Mouse (Mus musculus): ENCODE measurements at regions not wholly inside any gene's neighbourhood (a gene's known extent, or its start where the extent isn't known, plus 50 kb on each side); places are given as distances from the start of the nearest gene placed in this dataset.

GRCm38 (mm10) chr16:46584502-46584901 lies 86.2 kb upstream of the Nectin3 start:
- DNase-seq (ENCODE audit: low spot score): no peak

GRCm38 (mm10) chr16:46581115-46581514 lies 82.8 kb upstream of the Nectin3 start:
- DNase-seq (ENCODE audit: low spot score): no peak

GRCm38 (mm10) chr16:46574221-46574620 lies 75.9 kb upstream of the Nectin3 start:
- DNase-seq (ENCODE audit: low spot score): no peak

- no peak for DNase-seq (ENCODE audit: low spot score)
Observed at GRCm38 (mm10) chr16:46567446-46567845, 69.1 kb upstream of the Nectin3 start.

- DNase-seq (ENCODE audit: low spot score): peak; percentile 6
Observed at GRCm38 (mm10) chr16:46566020-46566581, 67.8 kb upstream of the Nectin3 start.

- no peak for DNase-seq (ENCODE audit: low spot score)
Observed at GRCm38 (mm10) chr16:46557281-46557680, 59.0 kb upstream of the Nectin3 start.

GRCm38 (mm10) chr16:46548207-46548606 lies 49.9 kb upstream of the Nectin3 start:
- no peak for DNase-seq (ENCODE audit: low spot score)

Measured in ovary, adult 18-20 months (tissue).